Mouse (Mus musculus) cortical plate, adult 2 months (tissue): Measurements from ENCODE around the gene Wwc1. TPM values are rescaled to one million over a fixed set of nuclear protein-coding genes. Genes with fewer than 3 reads are reported as not detected.

Experiments
- H3K27ac ChIP-seq: fragments of 200-500 bp; 2 replicates; pipeline ENCODE4 v1.5.1; 2012; ENCODE audit warnings: low read length, control low read depth, inconsistent platforms; ENCODE audit not compliant: insufficient read depth
- H3K4me1 ChIP-seq: fragments of 200-500 bp; 2 replicates; pipeline ENCODE4 v1.6.1; 2011; ENCODE audit warnings: low read length; ENCODE audit not compliant: control insufficient read depth, insufficient read depth
- H3K4me3 ChIP-seq: fragments of 200-500 bp; 2 replicates; pipeline ENCODE4 v1.5.1; 2011; ENCODE audit warnings: mild to moderate bottlenecking, low read length, control low read depth; ENCODE audit not compliant: insufficient read depth
- CTCF ChIP-seq: fragments of 200-500 bp; IDR thresholded peaks from 2 replicates; pipeline ENCODE4 v1.5.1; 2011; ENCODE audit warnings: mild to moderate bottlenecking, control low read depth, low read length; ENCODE audit not compliant: insufficient read depth; ENCODE audit errors: extremely low read depth
- POLR2A ChIP-seq: fragments of 200-500 bp; IDR thresholded peaks from 2 replicates; pipeline ENCODE4 v1.6.1; 2011; ENCODE audit warnings: mild to moderate bottlenecking, low read length, control low read depth; ENCODE audit not compliant: insufficient read depth; ENCODE audit errors: extremely low read depth
- polyA plus RNA-seq: library from polyadenylated mRNA; depleted of rRNA; stranded (reverse); fragments of >200 nt; gene quantifications from 2 replicates; pipeline ENCODE4 v1.2.3, GENCODE M21; 2012

Gene Wwc1
- polyA plus RNA-seq, 1 experiment = 62.7 TPM

GRCm38 (mm10) chr11:35922205-35922873 is 58.0 kb downstream of the Wwc1 start:
- Histone ChIP-seq H3K4me3 (no peak overlapping the region), H3K4me1 (peaks cover 15% of the 10 kb centered on the region), H3K27ac (no peak overlapping the region)
- TF ChIP-seq CTCF = peak; percentile 20; the same call in 1 of the 2 replicates
- TF ChIP-seq POLR2A = no peak

- Histone ChIP-seq H3K4me1 (peaks cover 15% of the 10 kb centered on the region), H3K27ac (no peak overlapping the region)
- TF ChIP-seq POLR2A (no peak), CTCF (no peak)
Observed at GRCm38 (mm10) chr11:35920776-35921175, 59.6 kb downstream of the Wwc1 start.

GRCm38 (mm10) chr11:35919856-35920503 is 60.3 kb downstream of the Wwc1 start:
- no peak for TF ChIP-seq CTCF
- TF ChIP-seq POLR2A = no peak
- Histone ChIP-seq H3K4me1 (peaks cover 18% of the 10 kb centered on the region), H3K4me3 (no peak overlapping the region), H3K27ac (no peak overlapping the region)

More at GRCm38 (mm10) chr11:35920776-35921175, 59.6 kb downstream of the Wwc1 start:
- no peak overlapping the region for H3K4me3 ChIP-seq

GRCm38 (mm10) chr11:35919383-35919782 is 60.9 kb downstream of the Wwc1 start:
- Histone ChIP-seq H3K4me1 (peaks cover 18% of the 10 kb centered on the region), H3K27ac (no peak overlapping the region)
- TF ChIP-seq CTCF = no peak
- TF ChIP-seq POLR2A = no peak

GRCm38 (mm10) chr11:35916466-35917185 is 63.7 kb downstream of the Wwc1 start:
- no peak for TF ChIP-seq POLR2A
- no peak for TF ChIP-seq CTCF
- Histone ChIP-seq H3K27ac (no peak overlapping the region), H3K4me3 (no peak overlapping the region), H3K4me1 (peaks cover 19% of the 10 kb centered on the region)

More at GRCm38 (mm10) chr11:35919383-35919782, 60.9 kb downstream of the Wwc1 start:
- no peak overlapping the region for H3K4me3 ChIP-seq

- no peak overlapping the region for H3K27ac ChIP-seq
- TF ChIP-seq POLR2A (no peak), CTCF (no peak)
- H3K4me1 ChIP-seq = peaks cover 14% of the 10 kb centered on the region
- no peak overlapping the region for H3K4me3 ChIP-seq
Observed at GRCm38 (mm10) chr11:35915546-35915945, 64.8 kb downstream of the Wwc1 start.

GRCm38 (mm10) chr11:35913418-35914044 is 66.8 kb downstream of the Wwc1 start:
- H3K4me3 ChIP-seq = no peak overlapping the region
- peaks cover 4% of the 10 kb centered on the region for H3K4me1 ChIP-seq
- no peak overlapping the region for H3K27ac ChIP-seq
- no peak for TF ChIP-seq POLR2A
- TF ChIP-seq CTCF = no peak

GRCm38 (mm10) chr11:35904955-35905550 is 75.3 kb downstream of the Wwc1 start:
- H3K4me3 ChIP-seq = no peak overlapping the region
- no peak overlapping the region for H3K27ac ChIP-seq
- TF ChIP-seq POLR2A (no peak), CTCF (no peak)
- H3K4me1 ChIP-seq = peaks cover 7% of the 10 kb centered on the region; the same call in 1 of the 2 replicates

- Histone ChIP-seq H3K4me1 (peaks cover 7% of the 10 kb centered on the region; the same call in 1 of the 2 replicates), H3K27ac (no peak overlapping the region), H3K4me3 (no peak overlapping the region)
- TF ChIP-seq POLR2A = no peak
- no peak for TF ChIP-seq CTCF
Observed at GRCm38 (mm10) chr11:35903079-35903478, 77.2 kb downstream of the Wwc1 start.
